Mouse (Mus musculus) MEL-GATA-1-ER (cell line): ENCODE results near the gene Nyx.
A peak's percentile ranks its signal among the peaks of the same experiment; 100 is the strongest.
"Not testable (repeated sequence)": the region's sequence is repeated elsewhere in the genome, so short reads cannot be mapped to it uniquely, and the experiment has no call there.

Experiments
- DNase-seq: peaks from one replicate; pipeline ENCODE4 v3.0.0-alpha.2; 2012; ENCODE audit warnings: low read depth; ENCODE audit errors: extremely low read depth

Gene Nyx

GRCm38 (mm10) chrX:13465810-13466209 lies at the start of gene Nyx:
TSS of gene Nyx (plus strand) at chrX:13466110.
- DNase-seq = no peak

- DNase-seq = no peak
These were observed 43.9 kb upstream of the Nyx start for GRCm38 (mm10) chrX:13422047-13422446.

- DNase-seq = no peak
These were observed 34.5 kb upstream of the Nyx start for GRCm38 (mm10) chrX:13431421-13431820.

- not testable (repeated sequence) for DNase-seq
These were observed 29.9 kb upstream of the Nyx start for GRCm38 (mm10) chrX:13436042-13436441.

- DNase-seq = not testable (repeated sequence)
These were observed 9.4 kb upstream of the Nyx start for GRCm38 (mm10) chrX:13456544-13456943.

GRCm38 (mm10) chrX:13458766-13459165 lies 7.1 kb upstream of the Nyx start:
- DNase-seq = no peak

- peak; percentile 84 for DNase-seq
These were observed 4.3 kb upstream of the Nyx start for GRCm38 (mm10) chrX:13461266-13462261.

GRCm38 (mm10) chrX:13462982-13463517 lies 2.9 kb upstream of the Nyx start:
- DNase-seq = no peak

GRCm38 (mm10) chrX:13466681-13467080 lies 771 bp downstream of the Nyx start:
- no peak for DNase-seq

- DNase-seq = no peak
These were observed 1.2 kb downstream of the Nyx start for GRCm38 (mm10) chrX:13467121-13467571.

- DNase-seq = no peak
These were observed 3.5 kb downstream of the Nyx start for GRCm38 (mm10) chrX:13469160-13470116.

- no peak for DNase-seq
These were observed 6.0 kb downstream of the Nyx start for GRCm38 (mm10) chrX:13471925-13472324.

GRCm38 (mm10) chrX:13472751-13473225 lies 6.9 kb downstream of the Nyx start:
- DNase-seq = peak; percentile 67

GRCm38 (mm10) chrX:13475382-13475781 lies 9.5 kb downstream of the Nyx start:
- DNase-seq = no peak

- DNase-seq = no peak
These were observed 11.7 kb downstream of the Nyx start for GRCm38 (mm10) chrX:13477596-13477995.

- no peak for DNase-seq
These were observed 12.4 kb downstream of the Nyx start for GRCm38 (mm10) chrX:13478298-13478697.

GRCm38 (mm10) chrX:13479570-13479969 lies 13.7 kb downstream of the Nyx start:
- no peak for DNase-seq

- no peak for DNase-seq
These were observed 16.7 kb downstream of the Nyx start for GRCm38 (mm10) chrX:13482576-13482975.

GRCm38 (mm10) chrX:13484447-13484846 lies 18.5 kb downstream of the Nyx start:
- DNase-seq = no peak

GRCm38 (mm10) chrX:13489001-13489400 lies 23.1 kb downstream of the Nyx start:
- DNase-seq = no peak

GRCm38 (mm10) chrX:13489761-13490160 lies 23.9 kb downstream of the Nyx start:
- DNase-seq = no peak
